Mouse (Mus musculus): ENCODE data around the gene Dhx30. TPM values are rescaled to one million over a fixed set of nuclear protein-coding genes. Genes with fewer than 3 reads are reported as not detected.
"Not testable (repeated sequence)": the region's sequence is repeated elsewhere in the genome, so short reads cannot be mapped to it uniquely, and the experiment has no call there.

The Dhx30 gene
- 21.3 and 24.9 TPM in 2 replicates for polyA plus RNA-seq (2012; rRNA removed)
- 27.4 and 37.1 TPM in 2 replicates for polyA plus RNA-seq (2014; fragmentation: Nextera tagmentation; extraction: Ambion mirVana)

DNA sequence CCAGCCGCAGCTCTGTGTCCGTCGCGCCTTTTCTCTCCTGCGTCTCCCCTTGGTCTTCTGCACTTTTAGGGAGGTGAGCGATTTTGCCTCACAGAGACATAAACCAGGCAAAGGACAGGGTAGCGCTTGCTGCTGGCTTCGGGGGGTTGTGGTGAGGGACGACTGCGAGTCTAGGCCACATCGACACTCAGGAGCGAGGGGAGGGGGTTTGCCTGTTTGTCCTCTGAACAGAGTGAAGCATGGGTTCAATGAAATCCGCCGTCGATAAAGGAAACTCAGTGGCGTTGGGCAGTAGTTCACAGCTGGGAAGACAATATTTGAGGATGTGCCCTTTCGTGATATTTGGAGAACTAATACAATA, at the start of gene Dhx30:
Gene Dhx30, minus strand, starts transcription at position 52 of the 361 bp plus-strand sequence.
- Histone ChIP-seq H3K4me2 (ENCODE audit: low read depth) (peak within 1 kb of the TSS; percentile 87), H3K9ac (replicated peaks) (peak within 1 kb of the TSS; percentile 94), H3K27ac (peak within 1 kb of the TSS; percentile 79), H3K9me3 (ENCODE audit: control insufficient read depth, low read length) (no peaks in the 10 kb centered on the region), H3K4me1 (replicated peaks; ENCODE audit: control insufficient read depth in 2 of 2, insufficient read depth in 2 of 2, low read length in 1 of 2) (peaks cover 10 to 14% of the 10 kb centered on the region in 2 experiments), H3K4me3 (ENCODE audit: insufficient read depth in 1 of 2, low read depth in 2 of 2, low read length in 2 of 2) (peak within 1 kb of the TSS; percentile 85 to 93), H3K27me3 (ENCODE audit: control insufficient read depth, insufficient read depth, low read length) (no peaks in the 10 kb centered on the region), H3K36me3 (replicated peaks; ENCODE audit: control insufficient read depth, insufficient read depth, low read depth) (peaks cover 1% of the 10 kb centered on the region)
- DNase-seq (ENCODE audit: low read depth in 3 of 3, low spot score in 3 of 3) (no peak), ATAC-seq (ENCODE audit: insufficient read depth) (no peak)
- TF ChIP-seq CTCF (IDR thresholded peaks at IDR 0.05; ENCODE audit: low read depth) = no peak
- TF ChIP-seq EP300 (IDR thresholded peaks at IDR 0.05; ENCODE audit: low read depth) = no peak
- WGBS (ENCODE audit: insufficient replicate concordance) = under 1% methylated on average over 17 of the region's 17 CpGs

DNA sequence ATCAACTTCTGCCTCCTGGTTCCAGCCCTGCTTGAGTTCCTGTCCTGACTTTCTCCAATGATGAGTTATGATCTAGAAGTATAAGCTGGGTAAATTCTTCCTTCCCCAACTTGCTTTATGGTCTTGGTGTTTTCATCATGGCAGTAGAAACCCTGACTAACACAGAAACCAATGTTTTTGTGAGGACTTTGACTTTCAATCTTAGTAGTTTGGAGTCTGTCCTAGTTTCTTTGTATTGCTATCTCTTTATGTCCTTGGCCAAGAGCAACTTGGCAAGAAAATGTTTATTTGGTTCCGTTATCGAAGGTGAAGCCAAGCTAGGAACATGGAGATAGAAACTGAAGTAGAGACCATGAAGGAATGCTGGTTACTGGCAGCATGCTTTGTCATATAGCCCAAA, 45.4 kb upstream of the Dhx30 start:
- H3K27ac ChIP-seq = no peak overlapping the region
- no peak for DNase-seq (ENCODE audit: low read depth in 3 of 3, low spot score in 3 of 3)
- ATAC-seq (ENCODE audit: insufficient read depth) = no peak

DNA sequence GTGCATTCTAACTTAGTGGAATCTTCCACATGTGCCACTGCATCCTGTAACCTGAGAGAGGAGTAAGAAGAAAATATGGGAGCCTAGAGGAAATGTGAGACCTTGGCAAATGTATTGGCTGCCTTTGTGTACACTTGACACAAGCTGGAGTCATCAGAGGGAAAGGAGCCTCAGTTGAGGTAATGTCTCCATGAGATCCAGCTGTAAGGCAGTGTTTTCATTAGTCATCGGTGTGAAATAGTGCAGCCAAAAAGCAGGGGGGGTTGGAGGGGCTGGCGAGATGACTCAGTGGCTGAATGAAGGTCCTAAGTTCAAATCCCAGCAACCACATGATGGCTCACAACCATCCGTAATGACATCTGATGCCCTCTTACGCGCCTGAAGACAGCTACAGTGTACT, 44.8 kb upstream of the Dhx30 start:
- no peak for ATAC-seq (ENCODE audit: insufficient read depth)
- Histone ChIP-seq H3K9me3 (ENCODE audit: control insufficient read depth, low read length) (no peaks in the 10 kb centered on the region), H3K36me3 (replicated peaks; ENCODE audit: control insufficient read depth, insufficient read depth, low read depth) (peaks cover 19% of the 10 kb centered on the region), H3K4me3 (ENCODE audit: insufficient read depth in 1 of 2, low read depth in 2 of 2, low read length in 2 of 2) (no peak overlapping the region), H3K27me3 (ENCODE audit: control insufficient read depth, insufficient read depth, low read length) (no peaks in the 10 kb centered on the region), H3K27ac (no peak overlapping the region), H3K4me1 (replicated peaks; ENCODE audit: control insufficient read depth in 2 of 2, insufficient read depth in 2 of 2, low read length in 1 of 2) (no peaks in the 10 kb centered on the region), H3K4me2 (ENCODE audit: low read depth) (no peak overlapping the region), H3K9ac (replicated peaks) (no peak overlapping the region)
- DNase-seq (ENCODE audit: low read depth in 3 of 3, low spot score in 3 of 3) = no peak
- TF ChIP-seq CTCF (IDR thresholded peaks at IDR 0.05; ENCODE audit: low read depth) (no peak), EP300 (IDR thresholded peaks at IDR 0.05; ENCODE audit: low read depth) (no peak)
- 76% methylated on average over 5 of the region's 5 CpGs for WGBS (ENCODE audit: insufficient replicate concordance)

More for the DNA sequence above, 45.4 kb upstream of the Dhx30 start:
- Histone ChIP-seq H3K4me3 (ENCODE audit: insufficient read depth in 1 of 2, low read depth in 2 of 2, low read length in 2 of 2) (no peak overlapping the region), H3K4me1 (replicated peaks; ENCODE audit: control insufficient read depth in 2 of 2, insufficient read depth in 2 of 2, low read length in 1 of 2) (no peaks in the 10 kb centered on the region), H3K9ac (replicated peaks) (no peak overlapping the region), H3K36me3 (replicated peaks; ENCODE audit: control insufficient read depth, insufficient read depth, low read depth) (peaks cover 17% of the 10 kb centered on the region), H3K27me3 (ENCODE audit: control insufficient read depth, insufficient read depth, low read length) (no peaks in the 10 kb centered on the region), H3K9me3 (ENCODE audit: control insufficient read depth, low read length) (no peaks in the 10 kb centered on the region), H3K4me2 (ENCODE audit: low read depth) (no peak overlapping the region)
- no peak for TF ChIP-seq EP300 (IDR thresholded peaks at IDR 0.05; ENCODE audit: low read depth)
- TF ChIP-seq CTCF (IDR thresholded peaks at IDR 0.05; ENCODE audit: low read depth) = no peak
- WGBS (ENCODE audit: insufficient replicate concordance) = 80% methylated on average over 2 of the region's 2 CpGs

DNA sequence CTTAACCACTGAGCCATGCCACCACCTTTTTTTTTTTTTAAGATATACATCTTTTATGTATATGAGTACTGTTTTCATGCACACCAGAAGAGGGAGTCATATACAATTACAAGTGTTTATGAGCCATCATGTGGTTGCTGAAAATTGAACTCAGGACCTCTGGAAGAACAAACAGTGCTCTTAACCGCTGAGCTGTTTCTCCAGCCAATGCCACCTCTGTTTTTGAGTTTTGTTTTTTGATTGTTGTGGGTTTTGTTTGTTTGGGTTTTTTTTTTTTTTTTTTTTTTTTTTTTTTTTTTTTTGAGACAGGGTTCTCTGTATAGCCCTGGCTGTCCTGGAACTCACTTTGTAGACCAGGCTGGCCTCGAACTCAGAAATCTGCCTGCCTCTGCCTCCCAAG, 42.9 kb upstream of the Dhx30 start:
- not testable (repeated sequence) for H3K9me3 ChIP-seq (ENCODE audit: control insufficient read depth, low read length); H3K4me1 ChIP-seq (replicated peaks; ENCODE audit: control insufficient read depth in 2 of 2, insufficient read depth in 2 of 2, low read length in 1 of 2); H3K4me3 ChIP-seq (ENCODE audit: insufficient read depth in 1 of 2, low read depth in 2 of 2, low read length in 2 of 2); H3K9ac ChIP-seq (replicated peaks); H3K27ac ChIP-seq; H3K27me3 ChIP-seq (ENCODE audit: control insufficient read depth, insufficient read depth, low read length); ATAC-seq (ENCODE audit: insufficient read depth); DNase-seq (ENCODE audit: low read depth in 3 of 3, low spot score in 3 of 3); H3K4me2 ChIP-seq (ENCODE audit: low read depth)
- H3K36me3 ChIP-seq (replicated peaks; ENCODE audit: control insufficient read depth, insufficient read depth, low read depth) = peaks cover 16% of the 10 kb centered on the region
- 93% methylated on average over 2 of the region's 2 CpGs for WGBS (ENCODE audit: insufficient replicate concordance)

DNA sequence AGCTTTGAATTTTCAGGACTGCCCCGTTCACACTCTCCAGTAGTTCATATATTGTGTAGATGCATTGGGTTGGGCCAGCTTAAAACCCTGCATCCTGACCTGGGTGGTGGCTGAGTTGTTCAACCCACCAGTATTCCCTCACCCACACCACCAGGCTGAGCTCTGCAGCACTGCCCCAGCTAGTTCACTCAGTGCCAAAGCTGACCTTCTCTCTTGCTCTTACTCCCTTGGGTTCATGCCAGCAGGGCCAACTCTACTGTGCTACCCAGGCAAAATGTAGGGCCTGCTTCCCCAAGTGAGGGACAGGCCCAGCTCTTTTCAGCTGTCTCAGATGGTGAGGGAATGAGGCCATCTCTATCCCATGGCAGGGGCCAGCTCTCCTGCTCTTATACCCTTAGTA, 41.4 kb upstream of the Dhx30 start:
- Histone ChIP-seq H3K4me1 (replicated peaks; ENCODE audit: control insufficient read depth in 2 of 2, insufficient read depth in 2 of 2, low read length in 1 of 2) (no peaks in the 10 kb centered on the region), H3K4me2 (ENCODE audit: low read depth) (no peak overlapping the region), H3K9me3 (ENCODE audit: control insufficient read depth, low read length) (no peaks in the 10 kb centered on the region), H3K36me3 (replicated peaks; ENCODE audit: control insufficient read depth, insufficient read depth, low read depth) (peaks cover 20% of the 10 kb centered on the region), H3K27ac (no peak overlapping the region), H3K9ac (replicated peaks) (no peak overlapping the region), H3K27me3 (ENCODE audit: control insufficient read depth, insufficient read depth, low read length) (no peaks in the 10 kb centered on the region), H3K4me3 (ENCODE audit: insufficient read depth in 1 of 2, low read depth in 2 of 2, low read length in 2 of 2) (no peak overlapping the region)
- WGBS (ENCODE audit: insufficient replicate concordance) = 97% methylated on average over 1 of the region's 1 CpGs
- ATAC-seq (ENCODE audit: insufficient read depth) (no peak), DNase-seq (ENCODE audit: low read depth in 3 of 3, low spot score in 3 of 3) (no peak)
- no peak for TF ChIP-seq EP300 (IDR thresholded peaks at IDR 0.05; ENCODE audit: low read depth)
- TF ChIP-seq CTCF (IDR thresholded peaks at IDR 0.05; ENCODE audit: low read depth) = no peak
